Mouse (Mus musculus) lung, postnatal 0 days (tissue): ENCODE results near the gene Grm4.

Experiments
- CTCF ChIP-seq: IDR thresholded peaks from 2 replicates; pipeline ENCODE4 v1.5.1; 2016; ENCODE audit warnings: antibody characterized with exemption, mild to moderate bottlenecking
- EP300 ChIP-seq: IDR thresholded peaks from 2 replicates; pipeline ENCODE4 v1.6.1; 2016; ENCODE audit warnings: antibody characterized with exemption, mild to moderate bottlenecking, control low read depth

GRCm38 (mm10) chr17:27464327-27464962 lies 56.8 kb downstream of the Grm4 start:
- no peak for TF ChIP-seq CTCF
- TF ChIP-seq EP300: no peak
